Mouse (Mus musculus): Measurements from ENCODE around the gene Iscu. TPM values are rescaled to one million over a fixed set of nuclear protein-coding genes. Genes with fewer than 3 reads are reported as not detected.

Iscu gene
- polyA plus RNA-seq, 1 experiment from 2014 or later = 107 TPM

GRCm38 (mm10) chr5:113788645-113789044 lies 16.1 kb downstream of the Iscu start:
- DNase-seq (ENCODE audit: low spot score) = no peak
- Histone ChIP-seq H3K4me1 (ENCODE audit: control insufficient read depth, insufficient read depth, low read length) (peaks cover 17% of the 10 kb centered on the region), H3K36me3 (ENCODE audit: control insufficient read depth, insufficient read depth, low read length) (peaks cover 5% of the 10 kb centered on the region), H3K27me3 (replicated peaks; ENCODE audit: control insufficient read depth, insufficient read depth, low read length) (no peaks in the 10 kb centered on the region), H3K27ac (replicated peaks; ENCODE audit: low read depth, low read length) (peak overlapping the region; percentile 79), H3K4me2 (ENCODE audit: low read depth, low read length) (no peak overlapping the region), H3K9me3 (ENCODE audit: control insufficient read depth, low read length) (no peaks in the 10 kb centered on the region), H3K4me3 (ENCODE audit: low read depth, low read length) (no peak overlapping the region), H3K9ac (ENCODE audit: low read depth, low read length) (no peak overlapping the region)
- 24% methylated on average over 6 of the region's 6 CpGs for WGBS
- ATAC-seq (ENCODE audit: low read depth) = peak; percentile 16; the same call in 1 of the 2 replicates

GRCm38 (mm10) chr5:113789075-113789788 lies 16.7 kb downstream of the Iscu start:
- WGBS = 18% methylated on average over 7 of the region's 7 CpGs
- peaks cover 16% of the 10 kb centered on the region for H3K4me1 ChIP-seq (ENCODE audit: control insufficient read depth, insufficient read depth, low read length)
- ATAC-seq (ENCODE audit: low read depth) = peak; percentile 83
- H3K4me2 ChIP-seq (ENCODE audit: low read depth, low read length) = no peak overlapping the region
- H3K27ac ChIP-seq (replicated peaks; ENCODE audit: low read depth, low read length) = peak overlapping the region; percentile 79
- peak overlapping the region; percentile 21; the same call in 1 of the 2 replicates for H3K9ac ChIP-seq (ENCODE audit: low read depth, low read length)
- H3K4me3 ChIP-seq (ENCODE audit: low read depth, low read length) = no peak overlapping the region
- H3K36me3 ChIP-seq (ENCODE audit: control insufficient read depth, insufficient read depth, low read length) = peaks cover 11% of the 10 kb centered on the region
- DNase-seq (ENCODE audit: low spot score) = peak; percentile 91
- H3K27me3 ChIP-seq (replicated peaks; ENCODE audit: control insufficient read depth, insufficient read depth, low read length) = no peaks in the 10 kb centered on the region
- H3K9me3 ChIP-seq (ENCODE audit: control insufficient read depth, low read length) = no peaks in the 10 kb centered on the region

GRCm38 (mm10) chr5:113790453-113791196 lies 18.1 kb downstream of the Iscu start:
- H3K4me1 ChIP-seq (ENCODE audit: control insufficient read depth, insufficient read depth, low read length) = peaks cover 16% of the 10 kb centered on the region
- H3K36me3 ChIP-seq (ENCODE audit: control insufficient read depth, insufficient read depth, low read length) = peaks cover 25% of the 10 kb centered on the region
- ATAC-seq (ENCODE audit: low read depth) (no peak), DNase-seq (ENCODE audit: low spot score) (no peak)
- H3K9ac ChIP-seq (ENCODE audit: low read depth, low read length) = no peak overlapping the region
- H3K4me2 ChIP-seq (ENCODE audit: low read depth, low read length) = no peak overlapping the region
- no peaks in the 10 kb centered on the region for H3K9me3 ChIP-seq (ENCODE audit: control insufficient read depth, low read length)
- H3K27ac ChIP-seq (replicated peaks; ENCODE audit: low read depth, low read length) = peak overlapping the region; percentile 21; the same call in 1 of the 2 replicates
- no peak overlapping the region for H3K4me3 ChIP-seq (ENCODE audit: low read depth, low read length)
- WGBS = 67% methylated on average over 11 of the region's 11 CpGs
- no peaks in the 10 kb centered on the region for H3K27me3 ChIP-seq (replicated peaks; ENCODE audit: control insufficient read depth, insufficient read depth, low read length)

GRCm38 (mm10) chr5:113791197-113792095 lies 18.9 kb downstream of the Iscu start:
- ATAC-seq (ENCODE audit: low read depth) = no peak
- no peak for DNase-seq (ENCODE audit: low spot score)
- WGBS = 83% methylated on average over 16 of the region's 16 CpGs

GRCm38 (mm10) chr5:113796401-113797148 lies 24.0 kb downstream of the Iscu start:
- WGBS = 4% methylated on average over 13 of the region's 13 CpGs
- ATAC-seq (ENCODE audit: low read depth) = 0 out of 2 replicates have a peak, but pooled peaks have one; percentile 9

More at GRCm38 (mm10) chr5:113791197-113792095, 18.9 kb downstream of the Iscu start:
- Histone ChIP-seq H3K36me3 (ENCODE audit: control insufficient read depth, insufficient read depth, low read length) (peaks cover 28% of the 10 kb centered on the region), H3K9ac (ENCODE audit: low read depth, low read length) (0 out of 2 replicates have a peak overlapping the region, but pooled peaks have one; percentile 19), H3K4me3 (ENCODE audit: low read depth, low read length) (no peak overlapping the region), H3K4me1 (ENCODE audit: control insufficient read depth, insufficient read depth, low read length) (peaks cover 23% of the 10 kb centered on the region), H3K27ac (replicated peaks; ENCODE audit: low read depth, low read length) (no peak overlapping the region), H3K4me2 (ENCODE audit: low read depth, low read length) (no peak overlapping the region), H3K27me3 (replicated peaks; ENCODE audit: control insufficient read depth, insufficient read depth, low read length) (no peaks in the 10 kb centered on the region), H3K9me3 (ENCODE audit: control insufficient read depth, low read length) (no peaks in the 10 kb centered on the region)

GRCm38 (mm10) chr5:113797149-113797882 lies 24.8 kb downstream of the Iscu start:
- 6% methylated on average over 19 of the region's 19 CpGs for WGBS
- peaks cover 38% of the 10 kb centered on the region for H3K4me1 ChIP-seq (ENCODE audit: control insufficient read depth, insufficient read depth, low read length)

More at GRCm38 (mm10) chr5:113796401-113797148, 24.0 kb downstream of the Iscu start:
- Histone ChIP-seq H3K4me1 (ENCODE audit: control insufficient read depth, insufficient read depth, low read length) (peaks cover 38% of the 10 kb centered on the region), H3K9me3 (ENCODE audit: control insufficient read depth, low read length) (no peaks in the 10 kb centered on the region), H3K4me3 (ENCODE audit: low read depth, low read length) (peak overlapping the region; percentile 53), H3K9ac (ENCODE audit: low read depth, low read length) (peak overlapping the region; percentile 65), H3K36me3 (ENCODE audit: control insufficient read depth, insufficient read depth, low read length) (peaks cover 28% of the 10 kb centered on the region), H3K27ac (replicated peaks; ENCODE audit: low read depth, low read length) (peak overlapping the region; percentile 81), H3K4me2 (ENCODE audit: low read depth, low read length) (peak overlapping the region; percentile 57), H3K27me3 (replicated peaks; ENCODE audit: control insufficient read depth, insufficient read depth, low read length) (no peaks in the 10 kb centered on the region)
- DNase-seq (ENCODE audit: low spot score) = peak; percentile 85

GRCm38 (mm10) chr5:113798525-113798924 lies 26.0 kb downstream of the Iscu start:
- Histone ChIP-seq H3K4me3 (ENCODE audit: low read depth, low read length) (peak overlapping the region; percentile 53), H3K4me2 (ENCODE audit: low read depth, low read length) (peak overlapping the region; percentile 57), H3K27me3 (replicated peaks; ENCODE audit: control insufficient read depth, insufficient read depth, low read length) (no peaks in the 10 kb centered on the region), H3K9me3 (ENCODE audit: control insufficient read depth, low read length) (no peaks in the 10 kb centered on the region), H3K27ac (replicated peaks; ENCODE audit: low read depth, low read length) (peak overlapping the region; percentile 91; the same call in 1 of the 2 replicates), H3K9ac (ENCODE audit: low read depth, low read length) (peak overlapping the region; percentile 65), H3K4me1 (ENCODE audit: control insufficient read depth, insufficient read depth, low read length) (peaks cover 38% of the 10 kb centered on the region), H3K36me3 (ENCODE audit: control insufficient read depth, insufficient read depth, low read length) (peaks cover 24% of the 10 kb centered on the region)
- 42% methylated on average over 9 of the region's 9 CpGs for WGBS
- DNase-seq (ENCODE audit: low spot score) (no peak), ATAC-seq (ENCODE audit: low read depth) (no peak)

More at GRCm38 (mm10) chr5:113797149-113797882, 24.8 kb downstream of the Iscu start:
- DNase-seq (ENCODE audit: low spot score) = no peak
- H3K36me3 ChIP-seq (ENCODE audit: control insufficient read depth, insufficient read depth, low read length) = peaks cover 28% of the 10 kb centered on the region
- H3K4me3 ChIP-seq (ENCODE audit: low read depth, low read length) = peak overlapping the region; percentile 53
- H3K9me3 ChIP-seq (ENCODE audit: control insufficient read depth, low read length) = no peaks in the 10 kb centered on the region
- H3K27ac ChIP-seq (replicated peaks; ENCODE audit: low read depth, low read length) = peak overlapping the region; percentile 81
- no peak for ATAC-seq (ENCODE audit: low read depth)
- H3K9ac ChIP-seq (ENCODE audit: low read depth, low read length) = peak overlapping the region; percentile 65
- H3K4me2 ChIP-seq (ENCODE audit: low read depth, low read length) = peak overlapping the region; percentile 57
- no peaks in the 10 kb centered on the region for H3K27me3 ChIP-seq (replicated peaks; ENCODE audit: control insufficient read depth, insufficient read depth, low read length)
